Mouse (Mus musculus): ENCODE measurements around the gene Tfap2b. TPM values are rescaled to one million over a fixed set of nuclear protein-coding genes. Genes with fewer than 3 reads are reported as not detected.

Tfap2b gene
- total RNA-seq (2021): not detected
- long read RNA-seq, experiment 1: 0 reads
- long read RNA-seq, experiment 2: 0 reads

DNA sequence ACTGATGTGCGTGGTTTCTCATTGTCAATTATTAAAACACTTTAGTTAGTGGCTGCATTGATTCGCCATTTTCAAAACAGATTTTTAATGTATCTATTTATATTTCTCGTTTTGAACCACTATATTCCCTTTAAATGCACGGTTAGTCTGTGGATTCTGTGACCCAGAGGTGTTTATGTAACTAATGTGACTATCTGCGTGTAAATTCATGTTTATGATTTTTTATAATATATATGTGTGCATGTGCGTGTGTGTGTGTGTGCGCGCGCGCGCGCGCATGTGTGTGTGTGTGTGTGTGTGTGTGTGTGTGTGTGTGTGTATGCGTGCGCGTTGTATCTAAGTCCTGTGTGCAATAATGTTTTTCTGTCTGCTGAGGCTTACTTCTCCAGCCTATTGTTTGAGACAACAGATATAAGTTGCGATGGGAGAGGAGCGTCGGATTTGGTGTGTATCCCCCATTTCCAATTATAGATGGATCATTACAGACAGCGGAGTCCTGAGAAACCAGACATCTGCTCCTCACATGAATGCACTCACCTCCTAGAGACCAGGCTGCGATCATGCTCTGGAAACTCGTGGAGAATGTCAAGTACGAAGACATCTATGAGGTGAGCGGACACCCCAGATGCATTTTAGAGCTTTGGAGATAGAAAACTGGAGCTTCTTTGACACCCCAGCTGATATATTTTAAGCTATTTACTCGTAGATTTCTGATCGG, at the start of gene Tfap2b:
Gene Tfap2b (plus strand): TSS at position 274 of the 718 bp plus-strand sequence.
- DNase-seq: no peak

DNA sequence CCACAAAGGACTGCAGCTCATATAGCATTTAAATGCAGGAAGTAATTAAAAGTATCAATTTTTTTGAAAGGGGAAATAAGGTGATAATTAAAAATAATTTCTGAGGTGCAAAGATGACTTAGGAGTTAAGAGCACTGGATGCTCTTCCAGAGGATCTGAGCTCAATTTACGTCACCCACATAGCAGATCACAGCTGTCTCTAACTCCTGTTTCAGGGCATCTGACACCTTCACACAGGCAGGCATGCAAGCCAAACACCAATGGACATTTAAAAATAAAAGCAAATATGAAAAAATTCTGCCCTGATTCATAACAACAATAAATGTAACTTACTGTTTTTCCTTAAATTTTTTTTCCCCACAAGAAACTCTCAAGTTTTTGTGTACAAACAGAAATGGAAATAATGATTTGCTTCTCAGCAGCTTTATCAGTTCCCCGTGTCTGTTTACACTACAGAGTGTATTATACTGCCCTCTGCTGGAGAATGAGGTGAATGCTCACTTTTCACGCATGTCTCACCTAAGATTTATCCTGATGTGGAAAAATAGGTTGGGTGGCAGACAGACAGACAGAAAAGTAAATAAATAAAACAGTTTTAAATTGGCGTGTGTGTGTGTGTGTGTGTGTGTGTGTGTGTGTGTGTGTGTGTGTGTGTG, 29.8 kb upstream of the Tfap2b start:
- DNase-seq: no peak
- intact Hi-C loops (cut with DNase I): no loop called here

More for the DNA sequence above, at the start of gene Tfap2b:
- intact Hi-C loops (cut with DNase I): loop anchor here (10.0 kb wide), 1 partner anchor 1306 kb away; no protein-coding TSS in a partner anchor

DNA sequence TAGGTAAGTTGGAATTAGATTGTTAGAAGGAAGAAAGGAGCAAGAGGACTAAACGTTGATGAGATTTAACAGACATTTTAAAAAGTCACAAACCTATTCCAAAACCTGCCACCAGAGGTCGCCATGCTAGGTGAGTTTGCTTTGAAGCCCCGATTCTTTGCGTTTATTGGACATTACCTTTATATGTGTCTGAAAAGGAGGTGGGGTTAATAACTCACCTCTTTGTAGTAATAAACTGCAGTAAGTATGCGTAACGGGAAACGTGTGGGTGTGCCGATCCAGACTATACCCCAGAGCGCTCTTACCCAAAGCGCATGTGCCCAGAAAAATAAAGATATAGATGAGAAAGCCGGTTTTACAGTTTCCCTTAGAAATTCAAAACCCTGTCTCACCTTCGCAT, 3.1 kb upstream of the Tfap2b start:
- no peak for DNase-seq
- intact Hi-C loops (cut with DNase I): loop anchor here (10.0 kb wide), 1 partner anchor 1309 kb away; no protein-coding TSS in a partner anchor

DNA sequence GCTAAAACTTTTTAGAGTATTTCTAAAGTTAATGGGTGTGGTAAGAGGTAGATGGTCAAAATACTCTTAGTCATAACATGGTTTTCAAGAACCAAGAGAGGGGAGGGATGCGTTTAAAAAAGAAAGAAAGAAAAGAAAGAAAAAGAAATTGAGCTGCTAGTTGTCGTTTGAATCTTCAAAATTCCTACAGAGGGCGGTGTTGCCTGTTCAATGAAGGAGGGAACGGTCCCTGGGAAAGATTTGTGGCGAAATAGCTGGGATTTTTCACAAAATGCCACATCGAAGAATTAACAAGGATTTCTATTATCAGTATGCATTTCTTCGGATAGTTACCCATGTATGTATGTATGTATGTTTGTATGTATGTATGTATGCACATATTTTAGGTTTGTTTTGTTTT, 2.5 kb upstream of the Tfap2b start:
- intact Hi-C loops (cut with DNase I): loop anchor here (10.0 kb wide), 1 partner anchor 1309 kb away; no protein-coding TSS in a partner anchor
- DNase-seq: no peak

DNA sequence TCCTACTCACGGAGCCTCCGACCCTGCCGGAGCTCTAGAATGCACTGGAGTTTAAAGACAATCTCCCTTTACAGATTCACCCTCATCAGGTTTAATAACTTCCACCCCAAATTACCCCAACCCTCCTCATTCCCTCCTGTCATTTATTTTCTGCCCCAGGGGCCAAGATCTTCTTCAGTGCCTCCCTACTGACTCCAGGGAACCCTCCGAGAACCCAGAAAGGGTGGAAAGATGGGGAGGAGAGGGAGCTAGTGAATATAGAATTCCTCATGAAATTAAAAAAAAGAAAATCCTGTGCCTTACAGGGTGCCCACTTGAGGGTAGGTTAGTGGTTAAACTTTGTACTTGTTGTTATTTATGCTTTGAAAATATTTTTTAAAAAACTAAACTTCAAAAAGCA, 1.1 kb upstream of the Tfap2b start:
- intact Hi-C loops (cut with DNase I): loop anchor here (10.0 kb wide), 1 partner anchor 1307 kb away; no protein-coding TSS in a partner anchor
- no peak for DNase-seq

DNA sequence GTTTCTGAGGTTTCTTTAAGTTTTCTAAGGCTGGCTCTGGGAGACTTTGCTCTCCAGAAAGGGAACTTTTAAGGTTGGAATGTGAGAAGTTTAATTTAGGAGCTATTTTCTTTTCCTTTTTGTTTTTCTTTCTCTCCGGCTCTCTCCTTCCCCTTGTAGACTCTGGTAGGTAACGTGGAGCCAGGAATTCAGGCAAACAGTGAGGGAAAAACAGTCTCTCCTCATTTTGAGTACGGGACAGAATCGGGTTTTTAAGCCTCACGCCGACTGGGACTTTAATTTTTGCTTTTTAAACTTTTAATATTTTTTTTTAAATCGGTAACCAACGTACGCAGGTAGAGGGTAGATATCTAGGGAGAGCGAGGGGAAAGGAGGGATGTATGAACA, 638 bp downstream of the Tfap2b start:
- no peak for DNase-seq
- intact Hi-C loops (cut with DNase I): loop anchor here (10.0 kb wide), 1 partner anchor 1305 kb away; no protein-coding TSS in a partner anchor

DNA sequence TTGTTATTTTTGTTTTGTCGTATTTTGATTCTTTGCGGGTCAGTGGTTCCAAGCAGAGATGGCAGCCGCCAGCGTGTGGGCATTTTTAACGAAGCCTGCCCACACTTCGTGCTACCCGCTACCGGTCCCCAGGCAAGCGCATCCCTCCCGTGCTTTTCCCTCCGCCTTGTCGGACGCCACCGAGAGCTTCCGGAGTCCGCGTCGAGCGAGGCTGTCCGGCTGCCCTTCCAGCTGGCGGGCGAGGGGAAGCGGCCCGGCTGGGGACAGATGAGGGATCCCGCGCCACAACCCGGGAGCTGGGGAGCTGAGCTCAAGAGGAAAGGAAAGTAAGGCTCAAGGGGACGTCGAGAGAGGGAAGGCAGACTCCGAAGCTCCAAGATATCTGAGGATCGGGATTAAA, 1.1 kb downstream of the Tfap2b start:
- intact Hi-C loops (cut with DNase I): loop anchor here (10.0 kb wide), 1 partner anchor 1305 kb away; no protein-coding TSS in a partner anchor
- no peak for DNase-seq

DNA sequence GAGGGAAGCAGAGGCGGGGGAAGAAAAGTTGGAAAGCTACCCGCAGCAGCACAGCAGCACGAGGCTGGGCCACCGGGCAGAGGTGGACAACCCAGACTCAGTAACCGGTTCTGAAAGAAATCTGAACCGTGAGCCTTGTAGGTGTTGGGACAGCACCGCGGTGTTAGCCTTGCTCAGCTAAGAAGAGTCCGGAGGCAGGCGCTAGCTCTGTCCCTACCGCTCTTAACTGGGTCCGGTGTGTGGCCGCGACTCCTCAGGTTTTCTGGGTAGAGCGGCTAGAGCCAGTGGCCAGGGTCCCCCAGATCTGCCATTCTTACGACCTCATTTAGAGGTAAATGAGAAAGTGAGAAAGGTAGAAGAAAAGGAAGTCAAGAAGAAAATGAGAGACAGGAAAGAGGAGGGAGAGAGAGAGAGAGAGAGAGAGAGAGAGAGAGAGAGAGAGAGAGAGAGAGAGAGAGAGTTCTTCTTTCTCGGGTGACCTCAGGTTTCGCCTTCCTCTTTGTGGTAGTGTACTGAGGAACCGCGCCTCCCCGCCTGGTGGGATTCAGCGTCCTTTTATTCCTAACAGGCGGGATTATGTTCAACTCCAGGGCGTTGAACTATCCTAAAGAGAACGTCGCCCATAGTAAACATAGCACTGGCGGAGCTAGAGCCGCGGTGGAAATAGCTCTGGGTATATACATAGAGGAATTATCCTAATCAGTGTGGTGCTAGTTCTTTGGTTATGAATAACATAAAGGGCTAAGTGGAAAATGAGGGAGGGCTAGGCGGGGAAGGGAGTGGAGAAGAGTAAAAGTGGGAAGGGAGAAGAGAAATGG, 1.7 kb downstream of the Tfap2b start:
- intact Hi-C loops (cut with DNase I): no loop called here
- no peak for DNase-seq

DNA sequence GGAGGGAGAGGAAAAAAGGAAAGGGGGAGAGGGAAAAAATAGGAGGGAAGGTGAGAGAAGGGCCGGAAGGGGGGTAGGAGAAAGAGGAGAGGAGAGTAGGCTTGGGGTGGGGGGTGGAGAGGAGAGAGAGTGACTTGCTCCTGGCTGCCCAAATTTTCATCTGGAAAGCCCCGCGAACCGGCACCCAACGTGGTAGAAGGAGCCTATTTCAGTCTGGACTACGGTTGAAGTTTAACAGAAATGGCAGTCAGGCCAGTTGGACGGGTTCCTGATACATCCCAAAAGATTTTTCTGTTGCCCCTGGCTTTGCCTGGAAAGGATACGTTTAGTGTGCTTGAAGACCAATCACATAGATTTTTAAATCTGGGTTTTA, 2.3 kb downstream of the Tfap2b start:
- DNase-seq: no peak
- intact Hi-C loops (cut with DNase I): no loop called here

DNA sequence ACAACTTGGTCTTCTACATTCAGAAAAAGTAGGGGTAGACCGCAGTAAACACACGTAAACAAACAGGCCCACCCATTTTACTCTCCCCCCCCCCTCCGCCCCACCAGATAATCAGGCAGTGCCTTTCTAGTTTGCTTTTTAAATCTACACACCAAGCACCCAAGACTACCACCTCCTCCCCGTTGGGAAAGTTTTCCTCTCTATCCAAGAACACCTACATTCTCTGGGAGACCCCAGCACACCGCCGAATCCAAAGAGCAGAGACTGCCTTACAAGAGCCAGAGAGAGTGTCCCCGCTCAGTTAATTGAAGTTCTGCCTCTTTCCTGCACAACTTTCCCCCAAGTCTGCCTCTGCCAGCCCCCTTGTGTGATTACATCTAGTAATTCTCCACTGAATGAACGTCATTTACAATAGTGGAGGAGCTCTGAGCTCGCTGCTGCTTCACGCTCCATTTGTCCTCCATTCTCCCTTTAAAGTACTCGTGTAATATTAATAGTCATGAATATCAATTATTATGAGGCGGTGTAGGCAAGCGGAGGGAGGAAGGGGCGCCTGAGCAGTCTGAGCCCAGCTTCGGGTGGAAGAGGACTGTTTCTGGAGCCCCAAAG, 2.9 kb downstream of the Tfap2b start:
- no peak for DNase-seq
- intact Hi-C loops (cut with DNase I): no loop called here

DNA sequence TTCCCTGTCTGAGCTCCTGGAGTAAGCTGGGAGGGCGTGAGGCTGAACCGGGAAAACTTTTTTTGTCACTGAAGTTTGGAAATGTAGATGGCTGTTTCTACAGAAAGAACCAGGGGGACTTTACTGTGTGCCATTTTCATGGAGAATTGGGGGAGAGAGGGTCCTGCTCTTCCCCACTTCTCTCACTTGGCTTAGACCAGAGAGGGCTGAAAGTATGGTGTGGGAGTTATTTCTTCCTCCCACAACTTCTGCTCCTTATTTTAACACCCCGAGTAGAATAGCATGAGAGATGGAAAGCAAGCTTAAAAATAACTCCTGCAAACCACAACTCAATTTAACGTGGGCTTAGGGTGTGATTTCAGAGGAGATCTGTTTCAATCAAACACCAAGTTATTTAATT, 4.0 kb downstream of the Tfap2b start:
- no peak for DNase-seq
- intact Hi-C loops (cut with DNase I): no loop called here

DNA sequence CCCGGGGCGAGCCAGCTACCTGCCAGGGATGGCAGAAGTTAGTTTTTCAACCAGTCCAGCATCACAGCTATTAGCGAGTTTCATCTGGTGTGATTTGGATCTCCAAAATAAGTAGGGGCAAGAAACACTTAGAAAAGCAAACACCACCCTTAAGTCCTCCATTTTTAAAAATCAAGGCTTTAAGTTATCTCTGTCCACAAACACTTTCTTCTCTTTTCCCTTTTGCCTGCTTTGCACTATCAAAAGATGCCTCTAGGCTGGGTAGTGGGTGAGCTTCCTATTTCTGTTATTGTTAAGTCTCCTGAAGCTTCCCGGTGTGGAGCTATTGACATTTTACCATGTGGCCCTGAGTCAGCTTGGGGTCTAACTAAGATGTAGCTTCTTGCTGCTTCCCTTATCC, 4.5 kb downstream of the Tfap2b start:
- intact Hi-C loops (cut with DNase I): no loop called here
- no peak for DNase-seq

DNA sequence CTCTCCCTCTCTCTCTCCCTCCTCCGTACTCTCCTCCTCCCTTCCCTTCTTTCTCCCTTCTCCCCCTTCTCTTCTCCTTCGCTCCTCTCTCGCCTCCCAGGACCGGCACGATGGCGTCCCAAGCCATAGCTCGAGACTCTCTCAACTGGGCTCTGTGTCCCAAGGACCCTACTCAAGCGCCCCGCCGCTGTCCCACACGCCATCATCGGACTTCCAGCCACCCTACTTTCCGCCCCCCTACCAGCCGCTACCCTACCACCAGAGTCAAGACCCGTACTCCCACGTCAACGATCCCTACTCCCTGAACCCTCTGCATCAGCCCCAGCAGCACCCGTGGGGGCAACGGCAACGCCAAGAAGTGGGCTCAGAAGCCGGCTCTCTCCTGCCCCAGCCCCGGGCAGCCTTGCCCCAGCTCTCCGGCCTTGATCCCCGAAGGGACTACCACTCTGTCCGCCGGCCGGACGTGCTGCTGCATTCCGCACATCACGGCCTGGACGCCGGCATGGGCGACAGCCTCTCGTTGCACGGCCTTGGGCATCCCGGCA, 5.2 kb downstream of the Tfap2b start:
- no peak for DNase-seq
- intact Hi-C loops (cut with DNase I): no loop called here

DNA sequence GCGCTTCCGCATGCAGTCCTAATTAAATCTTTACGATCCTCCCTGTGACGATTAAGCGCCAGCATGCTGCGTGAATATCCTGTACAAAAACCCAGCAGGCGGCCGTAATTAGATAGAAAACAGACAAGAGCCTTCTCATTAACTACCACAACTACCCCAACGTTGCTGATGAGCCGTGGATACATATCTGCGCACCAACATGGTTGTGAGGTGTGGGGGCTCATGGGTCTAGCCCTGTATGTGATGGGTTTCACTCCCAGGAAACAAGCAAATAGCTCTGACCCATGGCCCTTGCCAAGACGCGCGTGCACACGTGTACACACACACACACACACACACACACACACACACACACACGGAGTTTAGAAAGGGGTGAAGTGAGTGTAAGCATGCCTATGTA, 8.7 kb downstream of the Tfap2b start:
- intact Hi-C loops (cut with DNase I): no loop called here

DNA sequence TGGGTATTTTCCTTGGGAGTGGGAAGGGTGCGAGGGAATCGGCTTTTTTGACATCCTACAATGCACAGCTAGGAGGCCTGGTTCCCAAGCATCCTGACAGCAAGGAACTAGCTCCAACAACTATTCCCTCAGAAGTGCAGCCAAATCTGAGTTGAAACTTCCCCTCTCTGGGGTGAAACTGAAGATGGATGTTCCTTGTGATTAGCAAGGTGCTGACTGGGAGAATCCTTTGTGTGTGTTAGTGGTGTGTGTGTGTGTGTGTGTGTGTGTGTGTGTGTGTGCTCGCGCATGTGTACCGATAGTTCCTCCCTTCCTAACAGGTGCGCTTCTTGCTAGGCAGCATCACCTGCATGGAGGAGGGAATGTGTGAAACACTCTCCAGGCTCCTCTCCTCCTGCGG, 9.5 kb downstream of the Tfap2b start:
- no peak for DNase-seq
- intact Hi-C loops (cut with DNase I): no loop called here

More for the DNA sequence above, 8.7 kb downstream of the Tfap2b start:
- no peak for DNase-seq

DNA sequence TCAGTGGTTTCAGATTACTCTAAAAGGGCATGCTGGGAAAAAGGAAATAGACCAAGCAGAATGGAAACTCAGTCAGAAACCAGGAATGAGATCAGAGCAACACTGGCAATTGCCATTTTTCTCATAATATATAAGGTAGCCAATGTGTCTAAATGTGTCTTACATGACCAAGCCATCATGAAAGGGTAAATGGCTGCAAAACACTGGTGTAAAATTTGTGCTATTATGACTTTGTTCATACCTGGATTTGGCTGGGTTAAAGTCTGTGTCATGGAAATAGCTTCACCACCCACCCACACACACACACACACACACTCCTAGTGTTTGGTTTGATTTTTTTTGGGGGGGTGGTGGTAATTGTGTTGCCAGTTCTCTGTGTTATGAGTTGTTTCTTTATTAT, 10.7 kb downstream of the Tfap2b start:
- intact Hi-C loops (cut with DNase I): no loop called here

DNA sequence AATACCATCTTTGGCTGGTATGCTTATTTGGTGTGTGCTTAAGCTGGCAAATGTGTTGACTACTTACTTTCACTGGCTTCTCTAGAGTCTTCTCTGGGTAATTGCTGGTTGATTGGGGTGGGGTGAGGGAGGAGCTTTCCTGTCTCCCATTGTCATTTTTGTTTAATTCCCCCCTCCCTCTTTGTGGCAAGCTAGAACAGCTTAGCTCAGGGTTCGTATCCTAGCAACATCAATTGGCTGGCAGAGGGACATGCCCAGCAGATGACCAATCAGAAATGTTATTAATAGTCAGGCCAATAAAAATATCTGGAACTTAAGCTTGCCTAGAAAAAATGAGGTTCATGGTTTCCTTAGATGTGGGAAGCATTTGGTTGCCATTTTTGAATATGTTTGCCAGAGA, 11.8 kb downstream of the Tfap2b start:
- no peak for DNase-seq
- intact Hi-C loops (cut with DNase I): no loop called here

More for the DNA sequence above, 10.7 kb downstream of the Tfap2b start:
- DNase-seq: no peak

DNA sequence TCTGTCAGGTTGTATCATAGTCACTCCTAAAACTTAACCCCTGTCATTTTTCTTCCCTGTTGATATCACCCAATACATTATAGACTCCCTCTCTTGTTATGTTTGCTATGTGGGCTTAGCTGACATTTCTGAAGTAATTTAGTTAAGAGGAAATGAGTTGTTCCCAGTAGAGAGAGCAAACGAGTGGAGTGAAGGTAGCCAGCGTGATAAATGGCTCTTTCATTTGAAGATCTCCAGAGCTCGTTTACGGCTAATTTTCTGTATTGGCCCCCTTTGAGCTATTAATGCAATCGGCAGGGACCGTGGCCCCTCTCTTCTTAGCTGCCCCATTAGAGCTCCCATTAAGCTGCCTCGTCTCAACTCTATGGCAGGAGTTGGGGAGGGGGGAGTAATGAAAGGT, 12.9 kb downstream of the Tfap2b start:
- no peak for DNase-seq
- intact Hi-C loops (cut with DNase I): no loop called here

DNA sequence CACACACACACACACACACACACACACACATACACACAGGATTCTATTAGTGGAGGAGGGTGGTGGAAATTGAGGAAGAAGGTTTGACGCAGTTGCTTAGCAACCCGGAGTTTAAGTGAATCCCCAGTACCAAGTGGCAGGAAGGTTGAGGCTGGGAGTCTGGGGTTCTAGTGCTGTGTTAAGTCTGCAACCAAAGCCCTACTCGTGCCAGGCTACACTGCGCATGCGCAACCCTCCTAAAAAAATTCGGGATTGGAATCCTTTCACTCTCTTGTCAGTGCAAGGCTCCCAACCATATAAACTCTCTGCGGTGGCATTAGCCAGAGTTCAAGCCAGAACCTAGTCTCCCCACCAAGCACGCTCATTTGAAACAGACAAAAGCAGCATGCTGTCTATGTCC, 18.0 kb downstream of the Tfap2b start:
- intact Hi-C loops (cut with DNase I): no loop called here
- DNase-seq: no peak

DNA sequence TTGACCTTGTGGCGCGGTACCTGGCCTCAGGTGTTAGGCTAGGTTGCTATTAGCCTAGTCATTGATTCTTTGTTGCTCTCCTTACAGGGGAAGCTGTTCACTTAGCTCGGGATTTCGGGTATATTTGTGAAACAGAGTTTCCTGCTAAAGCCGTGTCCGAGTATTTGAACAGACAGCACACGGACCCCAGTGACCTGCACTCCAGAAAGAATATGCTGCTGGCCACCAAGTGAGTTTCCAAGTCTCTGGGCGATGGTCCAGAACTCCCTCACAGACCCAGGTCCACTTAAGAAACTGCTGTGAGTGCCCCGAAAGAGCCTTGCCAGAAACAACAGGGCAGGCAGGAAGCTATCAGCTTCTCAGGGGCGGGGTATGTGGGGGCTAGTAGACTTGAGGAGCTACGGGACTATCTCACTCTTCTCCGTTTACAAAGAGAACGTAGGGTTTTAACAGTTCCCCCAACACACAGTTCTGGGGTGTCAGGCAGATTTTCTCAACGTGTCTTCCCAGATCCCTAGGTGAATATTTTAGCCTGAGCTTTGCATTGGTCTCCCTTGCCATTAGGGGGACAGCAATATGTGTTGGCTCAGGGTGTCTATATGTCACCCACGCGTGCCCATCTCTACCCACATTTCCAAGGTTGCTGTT, 22.3 kb downstream of the Tfap2b start:
- intact Hi-C loops (cut with DNase I): no loop called here
- DNase-seq: no peak

Data from gastrocnemius, postnatal 36 days (tissue).